Mouse (Mus musculus): ENCODE data around the gene Lrba.

The Lrba gene

DNA sequence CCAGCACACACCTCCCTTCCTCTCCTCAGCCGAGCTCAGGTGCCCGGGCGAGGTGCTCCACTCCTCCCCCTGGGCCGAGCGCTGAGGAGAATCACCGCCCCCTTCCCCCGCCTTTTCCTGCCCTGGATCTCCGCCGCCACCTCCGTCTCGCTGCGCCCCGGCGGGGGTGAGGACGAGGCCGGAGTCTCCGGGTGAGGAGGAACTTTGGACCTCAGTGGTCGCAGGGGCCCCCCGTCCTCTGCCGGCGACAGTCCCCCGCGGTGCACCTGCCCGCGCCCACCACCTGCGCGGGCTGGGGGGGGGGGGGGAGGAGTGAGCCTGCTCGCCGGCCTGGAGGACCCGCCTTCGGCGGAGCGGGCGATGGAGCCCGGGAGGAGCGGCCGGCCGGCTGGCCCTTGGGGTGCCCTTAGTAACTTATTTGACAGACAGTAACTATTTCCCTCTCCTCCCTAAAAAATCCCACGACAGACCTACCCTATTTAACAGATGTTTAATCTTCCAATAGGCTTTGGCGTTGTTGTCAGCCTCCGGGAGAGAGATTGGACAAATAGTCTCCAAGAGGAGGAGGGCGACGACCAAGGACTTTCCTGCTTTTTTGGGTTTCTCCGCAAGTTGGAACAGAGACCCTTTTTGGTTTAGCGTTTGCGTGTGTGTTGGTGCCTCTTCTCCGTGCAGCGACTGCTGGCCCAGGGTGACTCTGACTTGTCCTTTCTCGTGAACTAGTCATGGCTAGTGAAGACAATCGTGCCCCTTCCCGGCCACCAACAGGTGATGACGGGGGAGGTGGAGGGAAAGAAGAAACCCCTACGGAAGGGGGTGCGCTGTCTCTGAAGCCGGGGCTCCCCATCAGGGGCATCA lies at the start of gene Lrba:
TSS of gene Lrba (plus strand) at position 117 of the 858 bp plus-strand sequence.
- DNase-seq (ENCODE audit: low spot score) = peak; percentile 76

DNA sequence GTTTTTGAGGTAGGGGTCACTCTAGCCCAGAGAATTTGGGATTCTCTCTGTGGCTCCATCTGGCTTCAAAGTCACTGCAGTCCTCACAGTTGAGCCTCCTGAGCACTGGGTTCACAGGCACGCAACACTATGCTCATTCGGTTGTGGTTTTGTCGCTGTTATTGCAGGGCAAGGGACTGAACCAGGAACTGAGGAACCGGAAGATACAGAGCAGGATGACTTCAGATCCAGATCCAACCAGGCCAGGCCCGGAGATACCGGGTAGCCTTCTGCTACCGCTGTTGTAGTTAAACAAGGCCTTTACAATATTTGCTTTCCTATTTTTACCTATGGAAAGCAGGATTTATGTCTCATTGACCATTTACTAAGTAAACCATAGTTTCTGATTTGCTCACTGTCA lies 44.8 kb upstream of the Lrba start:
- no peak for DNase-seq (ENCODE audit: low spot score)

DNA sequence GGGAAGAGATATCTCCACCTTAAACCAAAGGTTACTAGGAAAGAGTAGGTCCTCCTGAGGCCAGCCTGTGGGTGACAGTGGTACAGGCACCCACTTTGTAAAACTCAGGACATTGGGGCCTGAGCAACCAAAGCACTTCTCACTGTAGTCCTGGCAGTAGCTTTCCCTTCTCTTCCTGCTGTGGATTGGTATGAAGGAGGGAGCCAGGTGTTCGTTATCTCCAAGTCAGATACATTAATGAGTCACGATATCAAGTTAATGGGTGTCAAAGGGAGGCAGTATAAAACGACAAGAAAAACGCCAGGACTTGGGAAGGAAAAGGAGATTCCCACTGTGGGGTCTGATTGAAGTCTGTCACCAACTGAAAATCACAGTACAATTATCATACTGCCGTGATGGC lies 43.4 kb upstream of the Lrba start:
- no peak for DNase-seq (ENCODE audit: low spot score)

DNA sequence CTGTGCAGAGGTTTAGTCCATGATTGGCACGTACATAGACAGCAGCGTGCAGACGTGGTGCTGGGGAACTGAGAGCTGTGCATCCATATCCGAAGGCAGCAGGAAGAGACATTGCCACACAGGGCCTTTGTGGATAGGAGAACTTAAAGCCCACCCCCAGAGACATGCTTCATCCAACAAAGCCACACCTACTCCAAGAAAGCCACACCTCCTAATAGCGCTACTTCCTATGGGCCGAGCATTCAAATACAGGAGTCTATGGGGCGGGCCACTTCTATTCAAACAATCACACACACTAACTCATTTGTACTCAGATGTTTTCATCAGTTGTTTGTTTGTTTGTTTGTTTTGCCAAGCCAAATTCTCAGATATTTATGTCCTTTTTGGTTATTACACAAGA lies 39.9 kb upstream of the Lrba start:
- DNase-seq (ENCODE audit: low spot score) = no peak

DNA sequence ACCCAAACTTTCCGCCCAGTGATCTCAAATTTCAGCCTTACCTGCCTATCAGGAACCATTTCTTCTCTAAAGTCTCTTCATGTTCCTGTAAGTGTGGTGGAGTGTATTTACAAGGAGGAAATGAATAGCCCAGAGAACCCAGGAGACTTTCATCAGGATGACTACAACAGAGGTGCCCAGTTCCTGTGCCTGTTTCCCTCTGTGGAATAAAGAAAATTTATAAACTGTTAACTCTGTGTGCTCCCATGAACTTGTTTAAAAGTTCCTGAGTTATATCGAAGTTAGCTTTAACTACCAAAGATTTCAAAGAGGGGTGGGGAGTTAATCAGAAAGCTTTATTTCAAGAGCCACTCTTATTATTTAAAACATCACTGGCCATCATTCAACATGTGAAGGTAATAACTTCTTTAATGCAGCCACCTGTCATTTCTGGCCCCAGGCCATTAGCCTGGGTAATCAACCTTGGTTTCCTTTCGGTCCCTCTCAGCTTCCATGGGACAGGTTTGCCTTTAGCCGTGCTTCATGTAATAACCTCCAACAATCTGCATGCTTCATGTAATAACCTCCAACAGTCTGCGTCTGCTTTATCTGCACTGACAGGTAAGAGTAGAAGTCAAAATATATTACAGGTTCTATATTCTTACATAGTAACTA lies 36.6 kb upstream of the Lrba start:
- no peak for DNase-seq (ENCODE audit: low spot score)

DNA sequence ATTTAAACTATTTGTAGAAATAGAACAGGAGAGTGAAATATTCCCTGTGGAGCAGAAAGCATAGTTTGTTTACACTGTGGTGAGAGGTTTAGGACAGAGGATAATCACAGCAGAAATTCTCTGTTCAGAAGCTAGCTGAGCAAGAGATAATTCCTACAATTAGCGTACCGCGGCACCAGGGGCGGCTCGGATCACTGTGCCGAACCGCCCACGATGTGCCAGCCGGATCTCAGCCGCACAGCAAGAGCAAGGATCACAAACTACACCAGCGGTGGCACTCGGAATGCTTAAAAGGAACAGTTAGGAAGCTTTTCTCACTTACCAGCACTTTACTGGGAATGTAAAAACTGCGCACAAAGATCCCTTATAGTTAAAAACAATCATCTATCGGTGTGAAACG lies 28.5 kb upstream of the Lrba start:
- DNase-seq (ENCODE audit: low spot score) = no peak

DNA sequence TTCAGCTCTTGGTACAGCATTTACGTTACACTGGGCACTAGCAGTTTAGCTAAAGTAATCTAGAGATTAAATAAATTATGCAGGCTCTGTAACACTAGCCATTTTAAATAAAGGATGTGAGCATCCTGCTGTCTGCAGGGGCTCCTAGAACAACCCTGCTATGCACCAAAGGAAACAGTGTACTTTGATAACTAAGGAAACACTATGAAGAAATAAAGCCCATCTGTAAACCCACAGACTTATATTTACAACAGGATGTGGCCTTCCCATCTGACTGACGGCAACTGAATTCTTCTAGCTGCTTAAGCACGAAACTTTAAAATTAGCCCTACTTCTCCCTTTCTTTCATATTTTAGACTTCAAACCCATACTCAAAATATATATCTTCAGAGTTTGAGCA lies 28.0 kb upstream of the Lrba start:
- no peak for DNase-seq (ENCODE audit: low spot score)

DNA sequence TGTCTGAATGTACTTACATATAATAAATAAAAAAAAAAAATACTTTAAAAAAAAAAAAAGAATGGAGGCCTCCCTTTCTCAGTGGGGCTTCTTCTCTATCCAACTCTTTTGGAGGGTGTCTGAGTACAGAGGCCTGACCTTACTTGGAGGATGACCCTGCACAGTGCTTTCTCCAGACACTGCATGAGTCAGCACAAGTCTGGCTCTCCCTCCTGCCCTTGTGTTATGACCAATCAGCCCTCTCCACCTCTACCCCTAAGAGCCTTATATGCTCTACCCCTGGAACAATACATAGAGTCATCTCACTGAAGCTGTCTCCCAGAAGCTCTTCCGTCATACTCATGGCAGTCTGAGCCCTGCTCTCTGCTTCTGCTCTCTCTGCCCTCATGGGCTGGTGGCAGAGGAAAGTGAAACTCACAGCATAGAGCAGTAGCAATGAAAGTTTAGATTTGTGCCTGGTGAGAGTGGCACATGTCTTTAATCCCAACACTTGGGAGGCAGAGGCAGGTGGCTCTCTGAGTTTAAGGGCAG lies 22.8 kb upstream of the Lrba start:
- DNase-seq (ENCODE audit: low spot score) = no peak

DNA sequence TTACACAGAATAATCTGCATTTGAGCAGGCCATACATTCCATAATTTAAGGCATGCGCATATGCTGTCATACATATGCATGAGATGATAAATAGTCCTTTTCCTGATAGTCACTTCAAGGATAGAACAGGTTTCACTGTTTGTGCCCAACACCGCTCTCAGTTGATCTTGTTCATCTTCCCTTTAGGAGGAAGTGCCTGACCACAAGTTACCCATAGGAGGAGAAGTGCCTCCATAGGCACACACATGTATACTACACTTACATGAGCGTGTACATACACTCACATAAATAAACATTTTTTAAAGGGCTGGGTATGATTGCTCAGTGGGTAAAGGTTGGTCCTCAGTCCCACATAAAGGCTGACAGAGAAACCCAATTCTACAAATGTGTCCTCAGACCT lies 22.0 kb upstream of the Lrba start:
- no peak for DNase-seq (ENCODE audit: low spot score)

DNA sequence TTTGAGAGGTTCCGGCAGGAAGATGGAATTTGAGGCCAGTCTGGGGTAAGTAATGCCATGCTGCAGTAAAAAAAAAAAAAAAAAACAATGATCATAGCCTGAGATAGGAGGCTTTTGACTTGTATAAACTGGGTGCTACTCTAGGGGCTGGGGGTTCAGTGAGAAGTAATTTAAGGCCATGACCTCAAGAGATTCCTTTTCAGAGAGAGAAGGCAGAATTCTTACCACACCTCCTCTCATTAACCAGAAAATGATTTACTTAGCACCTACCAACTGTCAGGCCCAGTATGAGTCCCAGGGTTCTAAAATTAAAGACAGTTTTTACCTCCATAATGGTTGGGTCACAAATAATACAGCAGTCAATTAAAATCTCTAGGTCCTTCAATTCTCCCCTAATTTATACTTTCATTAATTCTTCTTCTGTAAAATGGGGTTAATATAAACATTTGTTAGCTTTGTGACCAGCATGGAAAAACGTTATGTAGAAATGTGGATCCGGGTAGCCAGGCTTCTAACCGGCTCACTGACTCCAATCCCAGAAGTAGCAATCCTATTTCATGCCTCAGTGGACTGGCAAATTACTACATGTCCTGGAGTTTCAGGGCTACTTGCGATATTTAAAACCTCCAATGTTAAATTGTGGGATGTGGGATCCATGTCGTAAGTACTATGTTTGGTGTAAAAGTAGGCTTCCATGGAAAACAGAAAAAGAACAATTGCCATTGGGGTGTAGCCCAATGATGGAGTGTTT lies 19.7 kb upstream of the Lrba start:
- DNase-seq (ENCODE audit: low spot score) = no peak

DNA sequence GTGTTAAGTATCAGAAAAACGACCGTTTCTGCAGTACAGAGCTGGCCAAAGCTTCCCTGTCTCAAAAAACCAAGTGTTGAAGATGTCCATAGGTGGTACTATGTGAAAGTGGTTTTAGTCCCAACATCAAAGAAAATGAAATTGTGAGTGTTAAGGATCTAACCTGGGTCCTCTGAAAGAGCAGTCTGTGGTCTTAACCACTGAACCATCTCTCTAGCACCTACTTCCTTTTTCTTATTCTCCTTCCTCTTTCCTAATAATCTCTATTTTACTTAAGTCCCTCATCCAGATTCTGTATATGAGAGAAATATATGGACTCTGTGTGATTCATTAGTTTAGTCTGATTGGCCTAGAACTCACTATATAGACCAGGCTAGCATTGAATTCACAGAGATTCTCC lies 17.9 kb upstream of the Lrba start:
- DNase-seq (ENCODE audit: low spot score) = no peak

DNA sequence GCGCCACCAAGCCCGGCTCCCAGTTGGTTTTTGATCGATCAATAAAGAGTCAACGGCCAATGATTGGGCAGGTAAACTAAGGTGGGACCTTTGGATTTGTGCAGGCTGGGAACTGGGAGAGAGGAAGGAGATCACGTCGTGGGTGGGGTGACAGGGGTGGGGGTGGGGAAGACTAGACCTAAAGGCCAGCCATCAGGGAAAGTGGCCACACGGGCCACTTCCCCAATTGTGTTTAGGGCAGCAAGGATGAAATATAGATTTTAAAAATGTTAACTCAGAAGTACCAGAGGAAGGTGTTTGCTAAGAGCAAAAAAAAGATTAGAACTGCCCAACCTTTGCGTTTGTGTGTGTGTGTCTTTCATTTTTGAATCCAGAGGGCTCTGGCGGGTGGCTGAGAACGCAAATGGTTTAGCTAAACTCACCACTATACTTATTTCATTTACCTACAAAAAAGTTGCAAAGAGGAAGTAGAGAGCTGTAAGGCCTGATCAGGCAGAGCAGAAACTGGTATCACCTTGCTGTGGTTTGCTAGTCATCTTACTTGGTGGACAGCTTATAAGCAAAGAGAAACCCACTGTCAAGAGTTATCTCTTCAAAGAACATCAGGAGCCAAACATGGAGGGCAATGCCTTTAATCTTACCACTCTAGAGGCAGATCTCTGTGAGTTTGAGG lies 14.1 kb upstream of the Lrba start:
- DNase-seq (ENCODE audit: low spot score) = no peak

DNA sequence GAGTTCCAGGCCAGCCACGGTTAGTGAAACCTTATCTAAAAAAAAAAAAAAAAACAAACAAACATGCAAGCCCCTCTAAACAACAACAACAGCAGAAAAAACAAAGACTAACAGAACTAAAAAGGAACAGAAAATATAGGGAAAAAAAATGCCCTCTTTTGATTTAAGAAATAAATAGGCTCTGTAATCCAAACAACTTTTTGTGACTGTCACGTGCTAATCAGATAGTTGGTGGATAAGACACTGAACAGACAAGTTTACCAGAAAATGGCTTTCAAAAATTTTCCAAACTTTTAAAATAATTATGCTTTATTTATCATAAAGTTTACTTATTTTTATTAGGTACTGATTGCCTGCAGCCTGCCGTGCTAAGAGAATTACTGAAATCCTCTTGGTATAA lies 13.5 kb upstream of the Lrba start:
- no peak for DNase-seq (ENCODE audit: low spot score)

DNA sequence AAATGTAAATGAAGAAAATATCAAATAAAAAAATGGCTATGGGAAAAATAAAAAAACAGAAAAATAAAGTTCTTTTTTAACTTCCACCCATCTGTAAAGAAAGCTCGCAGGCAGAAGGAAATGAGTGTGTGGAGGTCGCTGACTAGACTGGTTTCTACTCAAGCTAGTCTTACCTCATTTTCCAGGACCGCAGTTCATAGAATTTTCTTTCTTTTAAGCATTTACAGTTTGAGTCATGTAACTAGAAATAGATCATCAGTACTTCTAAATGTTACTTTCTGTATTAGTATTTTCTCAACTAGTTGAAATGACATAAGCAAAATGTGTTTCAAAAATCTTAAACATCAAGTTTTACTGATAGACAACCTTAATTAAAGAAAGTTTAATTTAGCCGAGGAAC lies 10.2 kb upstream of the Lrba start:
- DNase-seq (ENCODE audit: low spot score) = no peak

DNA sequence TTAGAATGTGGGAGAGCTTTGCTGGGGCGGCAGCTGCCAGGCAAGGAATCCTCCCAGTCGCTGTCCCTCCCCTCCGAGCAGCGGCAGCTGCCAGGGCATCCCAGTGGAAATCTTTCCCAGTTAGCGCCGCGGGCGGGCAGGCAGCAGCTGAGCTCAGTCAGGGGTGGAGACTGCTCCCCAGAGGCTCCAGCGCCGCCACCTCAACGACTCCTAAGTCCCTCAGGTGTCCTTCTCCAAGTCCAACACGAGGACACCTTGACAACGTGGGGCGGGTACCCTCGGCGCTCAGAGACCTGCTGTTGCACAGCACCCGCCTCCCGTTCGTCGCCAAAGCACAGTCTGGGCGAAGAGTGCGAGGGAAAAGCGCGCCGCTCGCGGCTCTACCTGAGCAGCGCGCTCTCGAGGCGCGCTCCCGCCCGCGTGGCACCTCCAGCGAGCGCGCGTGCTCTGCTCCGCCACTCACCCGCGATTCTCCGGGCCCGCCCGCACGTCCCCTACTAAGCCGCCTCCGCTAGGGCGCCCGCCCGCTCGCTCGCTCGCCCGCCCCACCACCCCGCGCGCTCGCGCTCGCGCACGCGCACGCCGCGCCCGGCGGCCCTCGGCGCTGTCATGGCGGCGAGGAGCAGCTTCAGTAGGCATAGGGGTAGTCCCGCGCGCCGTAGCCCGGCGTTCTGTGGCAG lies 706 bp upstream of the Lrba start:
- DNase-seq (ENCODE audit: low spot score) = peak; percentile 79

DNA sequence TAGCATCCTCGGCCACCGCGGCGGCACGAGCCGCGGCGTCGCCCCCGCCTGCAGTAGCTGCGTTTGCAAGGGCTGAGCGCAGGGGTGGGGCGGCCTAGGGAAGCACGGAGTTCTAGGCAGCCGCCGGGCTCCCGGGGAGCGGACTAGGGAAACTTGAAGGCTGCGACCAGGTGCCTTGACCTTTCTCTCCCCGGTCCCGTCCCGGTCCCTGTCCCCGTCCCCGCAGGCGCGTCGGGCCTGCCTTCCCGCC lies 241 bp upstream of the Lrba start:
- no peak for DNase-seq (ENCODE audit: low spot score)

DNA sequence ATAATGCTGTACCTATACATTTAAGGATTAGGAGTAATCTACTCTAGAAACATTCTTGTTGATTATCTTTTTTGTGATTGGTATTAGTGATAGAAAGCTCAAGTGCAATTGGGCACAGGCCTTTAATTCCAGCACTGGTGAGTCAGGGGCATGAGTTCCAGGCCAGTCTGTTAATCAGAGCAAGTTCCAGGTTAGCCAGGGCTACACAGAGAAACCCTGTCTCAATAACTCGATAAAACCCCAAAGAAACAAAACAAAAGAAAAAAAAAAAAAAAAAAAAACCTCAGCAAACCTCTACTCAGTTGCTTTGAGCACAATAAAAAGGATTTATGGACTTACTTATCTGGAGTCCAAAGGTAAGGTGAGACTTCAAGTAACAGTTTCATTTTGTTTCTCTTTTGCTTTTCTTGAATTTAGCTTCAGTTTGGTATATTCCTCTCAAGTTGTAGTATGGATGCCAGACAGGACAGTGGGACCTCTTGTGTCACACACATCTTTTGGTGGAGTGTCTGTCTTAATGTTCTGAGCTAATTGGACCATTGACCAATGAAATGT lies 7.1 kb downstream of the Lrba start:
- no peak for DNase-seq (ENCODE audit: low spot score)

DNA sequence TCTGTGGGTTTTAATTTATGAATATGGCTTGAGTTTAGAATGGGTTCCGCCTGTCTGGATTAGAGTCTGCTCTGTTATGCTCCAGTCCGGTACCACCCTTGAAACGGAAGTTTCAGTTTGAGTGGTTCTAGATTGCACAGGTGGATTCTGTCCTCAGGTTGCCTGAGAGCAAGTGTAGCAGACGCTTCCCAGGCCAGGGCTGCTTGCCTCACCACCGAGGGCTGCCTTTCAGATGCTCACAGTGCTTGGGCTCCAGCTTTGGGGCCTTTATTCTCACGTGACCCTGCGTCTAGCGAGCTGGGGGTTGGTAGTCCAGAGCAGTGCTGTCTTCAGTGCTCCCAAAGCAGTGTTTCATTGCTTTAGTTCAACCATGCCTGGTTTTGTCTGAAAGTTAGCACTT lies 22.7 kb downstream of the Lrba start:
- DNase-seq (ENCODE audit: low spot score) = no peak

DNA sequence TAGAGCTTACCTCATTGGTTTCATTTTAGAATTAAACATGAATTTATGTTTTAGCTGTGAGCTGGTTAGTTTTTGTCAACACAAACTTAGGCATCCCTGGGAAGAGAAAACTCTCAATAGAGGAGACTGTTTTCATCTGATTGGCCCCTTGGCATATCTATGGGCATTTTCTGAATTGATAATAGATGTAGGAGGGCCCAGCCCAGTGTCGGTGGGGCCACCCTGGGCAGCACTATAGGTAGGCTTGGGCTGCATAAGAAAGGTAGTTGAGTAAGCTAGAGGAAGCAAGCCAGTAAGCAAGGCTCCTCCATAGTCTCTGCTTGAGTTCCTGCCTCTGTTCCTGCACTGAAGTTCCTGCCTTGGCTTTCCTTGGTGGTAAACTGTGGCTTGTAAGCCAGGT lies 26.7 kb downstream of the Lrba start:
- peak; percentile 72 for DNase-seq (ENCODE audit: low spot score)

DNA sequence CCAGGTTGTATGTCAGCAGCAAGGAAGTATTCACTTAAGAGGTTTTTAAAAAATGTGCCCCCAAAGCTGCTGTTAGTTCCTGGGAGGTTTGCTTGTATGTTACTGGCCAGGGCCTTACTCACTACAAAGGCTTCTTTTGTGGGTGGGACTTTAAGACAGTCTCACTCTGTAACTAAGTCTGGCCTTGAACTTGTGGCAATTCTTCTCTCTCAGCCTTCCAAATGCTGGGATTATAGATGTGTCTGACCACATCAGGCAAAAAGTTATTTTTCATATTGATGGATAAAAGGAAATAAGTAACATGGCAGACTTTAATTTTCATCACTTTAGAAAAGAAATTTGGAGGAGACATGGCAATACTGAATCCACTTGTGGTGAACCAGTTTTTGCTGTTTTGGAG lies 28.1 kb downstream of the Lrba start:
- no peak for DNase-seq (ENCODE audit: low spot score)

DNA sequence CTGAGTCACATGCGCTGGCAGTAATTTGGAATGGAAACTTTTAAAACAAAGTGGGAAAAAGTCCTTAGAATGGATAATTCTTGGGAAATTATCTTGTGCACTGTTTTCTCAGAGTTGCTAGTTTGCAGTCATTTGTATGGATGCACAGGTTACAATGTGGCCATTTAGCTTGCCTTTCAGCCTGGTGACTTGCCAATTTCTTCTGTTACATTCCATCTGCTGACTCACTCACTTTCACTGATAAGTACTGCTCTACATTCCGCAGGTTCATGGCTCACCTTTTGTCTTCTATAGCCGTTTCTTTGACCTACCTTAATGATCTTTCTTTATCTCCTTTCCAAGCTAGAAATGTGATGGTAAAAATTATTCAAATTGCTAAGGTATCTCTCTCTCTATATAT lies 28.6 kb downstream of the Lrba start:
- DNase-seq (ENCODE audit: low spot score) = peak; percentile 62

DNA sequence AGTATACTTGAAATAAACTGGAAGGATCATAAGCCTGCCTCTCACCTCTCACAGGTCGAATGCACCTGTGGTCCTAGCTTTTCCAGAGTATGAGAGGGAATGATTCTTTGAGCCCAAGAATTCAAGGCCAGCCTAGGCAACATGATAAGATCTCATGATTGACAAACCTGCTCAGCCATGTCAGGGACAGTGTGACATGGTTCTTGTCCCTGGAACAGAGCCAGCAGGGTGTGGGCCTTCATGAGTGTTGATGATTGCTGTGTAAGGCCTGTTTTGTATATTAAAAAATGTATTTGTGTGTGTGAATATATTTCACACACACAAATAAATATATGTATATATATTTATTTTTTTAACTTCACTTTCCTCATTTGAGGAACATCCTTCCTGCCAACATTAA lies 29.3 kb downstream of the Lrba start:
- DNase-seq (ENCODE audit: low spot score) = no peak
